Mouse (Mus musculus) left cerebral cortex, adult 2 months (tissue): ENCODE measurements around the gene Foxg1. TPM values are rescaled to one million over a fixed set of nuclear protein-coding genes. Genes with fewer than 3 reads are reported as not detected.

ENCODE experiments used
- DNase-seq, 2 experiments: peaks; one replicate each; pipeline ENCODE4 v3.0.0; 2021 to 2022; ENCODE audit warnings: low spot score in 2 of 2, mixed read lengths in 1 of 2; ENCODE audit errors: extremely low spot score in 1 of 2
- H3K27ac ChIP-seq: fragments of 200-600 bp; 2 replicates; pipeline ENCODE4 v1.8.1; 2022
- H3K4me3 ChIP-seq: fragments of 200-600 bp; 2 replicates; pipeline ENCODE4 v1.8.1; 2022
- CTCF ChIP-seq: fragments of 200-600 bp; IDR thresholded peaks from 2 replicates; pipeline ENCODE4 v1.8.1; 2022; ENCODE audit warnings: antibody characterized with exemption, mild to moderate bottlenecking, moderate library complexity
- intact Hi-C: fragments of 180-260 bp; cut with DNase I; formaldehyde crosslinking; loops from one replicate; pipeline ENCODE4 v1.15.1; 2025
- total RNA-seq, 2 experiments: library from RNA; stranded (reverse); gene quantifications; 2 replicates each; pipeline ENCODE4 v1.2.3; 2021

The Foxg1 gene
- total RNA-seq, 2 experiments from 2014 or later: 111 to 112 TPM

GRCm38 (mm10) chr12:49417963-49418362 is 35.5 kb downstream of the Foxg1 start:
- no peak for DNase-seq
- intact Hi-C loops: no loop called here
- Histone ChIP-seq H3K4me3 (no peak overlapping the region), H3K27ac (no peak overlapping the region)
- no peak for TF ChIP-seq CTCF

Other genes with a start within 250 kb of the Foxg1 start
- 1 to 10 TPM; 6.9 to 8.6 TPM for gene Gm43517, start 2.5 kb downstream of the Foxg1 start, total RNA-seq